Mouse (Mus musculus) brain, embryonic 18.5 days (tissue): ENCODE results near the gene Tnpo2.
"Not testable (repeated sequence)": the region's sequence is repeated elsewhere in the genome, so short reads cannot be mapped to it uniquely, and the experiment has no call there.

Experiments used
- DNase-seq: peaks from one replicate; pipeline ENCODE4 v3.0.0-alpha.2; 2012; ENCODE audit warnings: low read depth, low spot score

Gene Tnpo2

DNA sequence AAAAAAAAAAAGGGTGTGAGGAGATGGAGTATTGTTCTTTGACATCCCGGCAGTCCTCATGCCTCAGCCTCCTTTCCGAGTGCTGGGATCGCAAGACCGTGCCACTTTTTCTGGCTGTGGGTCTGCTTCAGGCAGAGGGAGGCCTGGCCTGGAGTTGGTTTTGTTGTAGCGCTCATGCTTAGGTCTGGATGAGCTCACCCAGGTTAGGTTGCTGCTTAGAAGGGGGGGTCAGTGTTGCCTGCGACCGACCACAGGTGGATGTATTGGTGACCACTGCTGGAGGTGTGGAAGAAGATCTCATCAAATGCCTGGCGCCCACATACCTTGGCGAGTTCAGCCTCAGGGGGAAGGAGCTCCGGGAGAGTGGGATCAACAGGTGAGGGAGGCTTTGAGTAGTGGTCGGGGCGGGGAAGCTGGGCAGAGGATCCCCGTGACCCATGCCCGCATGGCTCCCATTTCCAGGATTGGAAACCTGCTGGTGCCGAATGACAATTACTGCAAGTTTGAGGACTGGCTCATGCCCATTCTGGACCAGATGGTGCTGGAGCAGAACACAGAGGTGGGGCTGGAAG, 36.4 kb downstream of the Tnpo2 start:
- DNase-seq: no peak

DNA sequence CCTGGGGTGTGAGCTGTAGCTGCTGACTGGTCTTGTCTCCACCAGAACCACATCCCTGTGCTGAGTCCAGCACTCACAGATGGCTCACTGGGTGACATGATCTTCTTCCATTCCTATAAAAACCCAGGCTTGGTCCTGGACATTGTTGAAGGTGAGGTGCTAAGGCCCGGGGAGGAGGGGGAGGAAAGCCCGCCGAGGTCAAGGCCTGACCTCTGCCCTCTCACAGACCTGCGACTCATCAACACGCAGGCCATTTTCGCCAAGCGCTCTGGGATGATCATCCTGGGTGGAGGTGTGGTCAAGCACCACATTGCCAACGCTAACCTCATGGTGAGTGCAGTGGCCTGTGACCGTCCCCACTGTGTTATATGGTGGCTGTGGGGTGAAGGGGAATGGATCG, 37.5 kb downstream of the Tnpo2 start:
- DNase-seq: no peak

DNA sequence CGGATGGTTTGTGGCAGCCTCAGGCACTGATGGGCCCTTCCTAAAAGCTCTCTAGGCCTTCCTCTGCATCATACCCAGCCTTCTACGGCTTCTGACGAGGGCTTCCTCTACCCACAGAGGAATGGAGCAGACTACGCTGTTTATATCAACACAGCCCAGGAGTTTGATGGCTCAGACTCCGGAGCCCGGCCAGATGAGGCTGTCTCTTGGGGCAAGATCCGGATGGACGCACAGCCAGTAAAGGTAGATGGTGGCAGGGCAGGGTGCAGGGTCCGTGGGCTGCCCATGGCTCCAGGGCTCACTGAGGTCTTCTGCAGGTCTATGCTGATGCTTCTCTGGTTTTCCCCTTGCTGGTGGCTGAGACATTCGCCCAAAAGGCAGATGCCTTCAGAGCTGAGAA, 37.9 kb downstream of the Tnpo2 start:
- no peak for DNase-seq

DNA sequence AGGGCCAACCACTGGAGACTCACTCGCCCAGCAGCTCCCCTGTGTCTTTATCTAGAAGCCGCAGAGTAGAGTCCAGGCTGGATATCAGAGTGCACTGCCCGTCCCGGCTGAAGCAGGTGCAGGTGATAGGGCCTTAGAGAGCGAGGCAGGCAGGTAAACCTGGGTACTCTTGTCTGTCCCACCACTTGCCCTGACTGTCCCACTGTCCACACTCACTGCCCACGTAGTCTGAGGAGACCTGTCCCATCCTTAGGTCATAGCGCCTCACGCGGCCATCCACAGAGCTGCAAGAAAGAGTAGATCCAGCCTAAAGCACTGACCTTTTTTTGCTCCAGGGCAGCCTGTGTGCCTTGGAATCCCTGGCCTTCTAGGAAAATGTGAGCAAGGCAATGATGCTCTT, 39.3 kb downstream of the Tnpo2 start:
- DNase-seq: no peak

DNA sequence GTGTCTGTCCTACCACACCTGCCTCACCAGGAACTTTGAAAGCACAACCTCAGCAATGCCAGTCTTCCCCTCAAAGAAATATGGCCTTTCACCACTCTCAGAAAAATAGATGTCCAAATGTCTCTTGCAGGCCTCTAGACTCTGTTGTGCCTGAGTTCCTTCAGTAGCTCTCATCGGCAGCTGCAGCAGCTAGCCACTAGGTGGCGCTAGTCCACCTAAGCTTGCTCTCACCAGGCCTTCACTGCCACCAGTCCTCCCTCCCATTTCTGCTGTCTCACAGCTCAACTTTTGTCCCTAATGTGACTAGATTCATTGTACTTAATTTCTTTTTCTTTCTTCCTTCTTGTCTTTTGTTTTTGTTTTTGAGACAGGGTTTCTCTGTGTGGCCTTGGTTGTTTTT, 40.3 kb downstream of the Tnpo2 start:
- DNase-seq: peak; percentile 50

DNA sequence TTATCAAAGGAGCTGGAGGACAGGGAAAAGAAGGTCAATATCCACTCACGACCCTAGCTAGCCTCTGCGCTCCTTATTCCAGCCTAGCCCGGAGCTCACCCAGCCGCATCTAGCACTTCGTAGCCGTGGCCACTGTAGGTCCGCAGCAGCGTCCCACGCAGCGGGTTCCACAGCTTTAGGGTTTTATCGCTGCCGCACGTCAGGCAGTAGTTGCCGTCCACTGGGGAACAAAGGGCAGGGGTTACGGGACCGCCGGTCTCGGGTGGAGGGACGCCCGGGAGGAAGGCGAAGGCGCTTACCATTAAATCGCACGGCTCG, 43.5 kb downstream of the Tnpo2 start:
- DNase-seq: no peak

DNA sequence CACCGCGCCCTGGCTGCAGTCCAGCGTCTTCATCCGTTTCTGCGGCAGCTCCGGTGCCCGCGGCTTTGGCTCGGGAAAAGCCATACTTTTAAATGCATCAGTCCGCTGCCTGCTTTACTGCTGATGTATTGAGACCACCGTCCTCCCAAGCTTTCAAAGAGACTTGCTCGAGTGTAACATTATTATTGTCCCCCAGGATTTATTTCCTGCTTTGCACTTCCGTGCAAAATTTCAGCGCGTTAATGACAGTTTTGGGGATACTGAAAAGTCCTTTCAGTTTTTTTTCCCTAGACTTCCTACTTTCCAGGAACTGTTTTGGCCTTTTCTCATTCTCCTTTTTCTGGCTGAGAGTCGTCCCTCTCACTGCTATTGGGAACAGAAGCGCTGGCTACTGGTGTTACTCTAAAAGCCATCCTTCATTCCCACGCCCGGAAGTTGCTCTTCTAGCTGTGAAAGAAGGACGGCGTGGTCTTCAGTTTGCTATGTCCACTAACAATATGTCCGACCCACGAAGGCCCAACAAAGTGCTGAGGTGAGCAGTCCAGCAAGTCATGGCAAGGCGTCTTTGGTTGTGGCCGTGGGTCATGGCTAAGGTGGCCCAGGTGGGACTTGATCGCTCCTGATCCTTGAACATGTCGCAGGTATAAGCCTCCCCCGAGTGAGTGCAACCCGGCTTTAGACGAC, 44.0 kb downstream of the Tnpo2 start, which contains the start of gene Wdr83os:
Gene Wdr83os (plus strand): TSS at position 209 of the 684 bp plus-strand sequence.
- peak; percentile 60 for DNase-seq

DNA sequence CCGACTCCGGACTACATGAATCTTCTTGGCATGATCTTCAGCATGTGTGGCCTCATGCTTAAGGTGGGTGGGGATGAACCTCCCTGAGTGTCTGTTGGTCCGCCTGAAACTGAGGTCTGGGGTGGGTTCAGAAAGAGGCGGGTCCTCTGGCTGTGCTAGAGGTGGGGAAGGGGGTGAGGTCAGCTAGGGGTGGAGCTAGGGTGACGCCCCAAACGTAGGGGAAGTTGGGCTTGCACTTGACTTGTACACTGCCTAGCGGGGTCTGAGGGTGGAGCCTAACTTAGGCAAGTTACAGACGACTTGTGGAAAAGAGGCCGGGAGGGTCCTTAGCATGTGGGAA, 44.5 kb downstream of the Tnpo2 start, which contains the start of gene Wdr83:
Gene Wdr83 (minus strand): TSS at position 91 of the 340 bp plus-strand sequence.
- DNase-seq: no peak

DNA sequence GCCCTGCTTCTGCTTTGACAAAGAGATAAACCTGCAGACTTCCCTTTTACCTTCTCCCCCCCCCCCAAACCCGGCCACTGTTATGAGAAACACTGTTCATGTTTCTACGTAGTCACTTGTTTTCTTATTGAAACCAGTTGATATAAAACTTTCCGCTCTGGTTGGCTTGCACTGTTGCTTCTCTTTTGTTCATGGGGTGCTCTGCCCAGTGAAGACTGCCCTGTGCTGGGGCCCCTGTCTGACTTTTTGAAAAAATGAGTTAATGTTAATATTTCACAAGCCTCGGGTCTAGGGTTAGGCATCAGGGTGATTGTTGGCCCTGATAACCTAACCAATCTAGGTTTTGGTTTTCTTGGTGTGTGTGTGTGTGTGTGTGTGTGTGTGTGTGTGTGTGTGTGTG, 45.5 kb downstream of the Tnpo2 start:
- not testable (repeated sequence) for DNase-seq

DNA sequence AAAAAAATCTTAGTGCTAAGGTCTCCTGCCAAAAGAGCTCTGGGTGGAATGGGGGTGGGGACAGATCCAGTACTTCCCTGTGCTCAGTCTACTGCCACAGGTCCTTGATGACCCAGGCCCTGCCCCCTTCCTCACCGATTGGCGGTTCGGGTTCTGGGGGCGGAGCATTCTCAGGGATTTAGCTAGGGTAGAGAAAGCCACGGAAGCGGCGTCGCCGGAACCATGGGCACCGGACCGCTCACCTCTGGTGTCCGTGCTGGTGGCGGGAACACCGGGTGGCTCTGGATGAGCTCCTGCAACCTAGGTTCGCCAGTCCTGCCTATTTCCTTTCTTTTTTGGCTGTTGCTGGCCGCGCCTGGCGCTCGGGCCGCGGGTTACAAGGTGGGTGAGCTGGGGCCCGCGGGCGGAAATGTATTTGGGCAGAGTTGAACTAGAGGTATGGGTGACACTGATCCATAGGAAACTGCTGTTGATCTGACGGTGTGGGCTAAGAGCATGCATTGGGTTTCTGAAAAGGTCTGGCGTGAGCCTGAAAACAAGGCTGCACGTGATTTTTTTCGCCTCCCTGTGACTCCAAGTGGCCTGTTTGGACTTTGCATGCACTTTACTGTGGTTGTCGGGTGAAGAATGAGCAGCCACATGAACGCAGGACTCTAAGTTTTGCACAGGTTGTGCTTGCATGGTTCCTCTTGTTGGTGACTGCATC, 46.5 kb downstream of the Tnpo2 start, which contains the start of gene Man2b1:
Gene Man2b1 (plus strand): TSS at position 163 of the 706 bp plus-strand sequence.
- DNase-seq: peak; percentile 60

DNA sequence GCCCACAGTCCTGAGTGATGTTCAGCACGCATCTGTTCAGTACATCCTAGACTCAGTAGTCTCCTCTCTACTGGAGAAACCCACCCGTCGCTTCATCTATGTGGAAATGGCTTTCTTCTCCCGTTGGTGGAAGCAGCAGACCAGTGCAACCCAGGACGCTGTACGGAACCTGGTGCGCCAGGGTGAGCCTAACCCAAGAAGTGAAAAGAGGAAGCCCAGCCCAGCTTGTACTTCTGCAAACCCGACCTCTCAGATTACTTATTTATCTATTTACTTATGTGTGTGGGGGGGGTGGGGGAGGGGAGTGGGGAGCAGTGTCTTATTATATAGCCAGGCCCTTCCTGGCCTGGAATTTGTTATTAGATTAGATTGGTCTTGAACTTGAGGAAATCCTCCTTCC, 47.9 kb downstream of the Tnpo2 start:
- DNase-seq: no peak

DNA sequence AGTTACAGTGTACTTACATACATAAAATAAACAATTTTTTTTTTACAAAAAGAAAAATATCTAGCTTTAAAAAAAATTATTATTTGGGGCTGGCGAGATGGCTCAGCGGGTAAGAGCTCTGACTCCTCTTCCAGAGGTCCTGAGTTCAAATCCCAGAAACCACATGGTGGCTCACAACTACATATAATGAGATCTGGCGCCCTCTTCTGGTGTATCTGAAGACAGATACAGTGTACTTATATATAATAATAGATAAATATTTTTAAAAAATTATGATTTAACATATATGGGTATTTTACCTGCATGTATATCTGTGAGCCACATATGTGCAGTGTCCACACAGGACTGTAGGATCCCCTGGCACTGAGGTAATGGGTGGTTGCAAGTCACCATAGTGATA, 49.5 kb downstream of the Tnpo2 start:
- no peak for DNase-seq

DNA sequence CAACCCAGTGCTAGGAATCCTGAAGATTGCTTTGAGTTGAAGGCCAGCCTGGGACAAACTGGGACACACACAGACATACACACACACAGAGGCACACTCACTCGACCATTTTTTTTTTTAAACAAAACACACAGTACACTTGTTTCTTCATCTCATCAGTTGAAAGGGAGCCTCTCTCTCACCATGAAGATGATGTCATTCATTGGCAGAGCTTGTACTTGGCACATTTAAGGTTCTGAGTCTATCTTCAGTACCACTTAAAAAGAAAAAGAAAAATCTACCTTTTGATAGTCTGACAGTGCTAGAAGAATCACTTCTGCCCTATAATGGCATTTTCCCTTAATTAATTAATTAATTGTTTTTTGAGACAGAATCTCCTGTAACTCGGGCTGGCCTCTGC, 52.1 kb downstream of the Tnpo2 start:
- DNase-seq: no peak

DNA sequence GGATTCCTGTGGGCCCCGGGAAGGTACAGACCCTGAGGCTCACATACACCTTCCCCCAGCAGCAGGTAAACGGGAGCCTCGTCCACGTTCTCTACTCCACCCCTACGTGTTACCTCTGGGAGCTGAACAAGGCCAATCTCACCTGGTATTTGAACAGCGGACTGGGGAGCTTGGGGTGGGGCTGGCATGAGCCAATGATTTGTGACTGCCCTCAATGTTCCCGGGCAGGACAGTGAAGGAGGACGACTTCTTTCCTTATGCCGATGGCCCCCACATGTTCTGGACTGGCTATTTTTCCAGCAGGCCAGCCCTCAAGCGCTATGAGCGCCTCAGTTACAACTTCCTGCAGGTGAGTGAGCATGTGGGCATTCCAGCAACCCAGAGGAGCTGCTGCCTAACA, 54.1 kb downstream of the Tnpo2 start:
- DNase-seq: no peak

DNA sequence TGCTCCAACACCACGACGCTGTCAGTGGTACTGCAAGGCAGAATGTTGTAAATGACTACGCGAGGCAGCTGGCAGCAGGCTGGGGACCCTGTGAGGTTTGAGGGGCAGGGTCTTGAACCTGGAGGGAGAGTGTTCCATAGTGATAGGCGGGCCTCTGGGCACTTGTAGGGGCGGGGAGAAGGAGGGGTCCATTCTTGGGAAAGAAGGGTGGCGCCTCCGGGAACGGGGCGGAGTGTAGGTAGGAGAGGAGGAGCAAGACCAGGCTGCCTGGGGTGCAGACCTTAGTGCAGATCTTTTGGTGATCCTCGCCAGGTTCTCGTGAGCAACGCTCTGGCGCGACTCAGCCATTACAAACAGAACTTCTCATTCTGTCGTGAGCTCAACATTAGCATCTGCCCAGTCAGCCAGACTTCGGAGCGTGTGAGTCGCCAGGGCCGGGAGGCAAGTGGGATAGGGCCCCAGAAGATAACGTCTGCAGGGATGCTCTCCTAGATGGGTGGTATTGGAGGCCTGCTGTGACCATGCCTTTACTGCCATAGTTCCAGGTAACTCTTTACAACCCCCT, 54.9 kb downstream of the Tnpo2 start:
- no peak for DNase-seq

DNA sequence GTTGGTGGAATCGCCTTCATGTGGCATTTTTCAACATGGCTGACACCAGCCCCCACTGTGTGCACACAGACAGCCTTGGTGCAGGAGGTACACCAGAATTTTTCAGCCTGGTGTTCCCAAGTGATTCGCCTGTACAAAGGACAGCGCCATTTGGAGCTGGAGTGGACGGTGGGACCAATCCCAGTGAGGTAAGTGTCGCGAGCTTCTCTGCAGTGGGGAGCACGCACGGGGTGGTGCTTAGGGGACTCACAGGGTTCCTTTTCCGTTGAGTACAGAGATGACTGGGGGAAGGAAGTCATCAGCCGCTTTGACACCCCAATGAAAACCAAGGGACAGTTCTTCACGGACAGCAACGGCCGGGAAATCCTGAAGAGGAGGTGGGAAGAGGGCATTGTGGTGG, 58.3 kb downstream of the Tnpo2 start:
- no peak for DNase-seq

DNA sequence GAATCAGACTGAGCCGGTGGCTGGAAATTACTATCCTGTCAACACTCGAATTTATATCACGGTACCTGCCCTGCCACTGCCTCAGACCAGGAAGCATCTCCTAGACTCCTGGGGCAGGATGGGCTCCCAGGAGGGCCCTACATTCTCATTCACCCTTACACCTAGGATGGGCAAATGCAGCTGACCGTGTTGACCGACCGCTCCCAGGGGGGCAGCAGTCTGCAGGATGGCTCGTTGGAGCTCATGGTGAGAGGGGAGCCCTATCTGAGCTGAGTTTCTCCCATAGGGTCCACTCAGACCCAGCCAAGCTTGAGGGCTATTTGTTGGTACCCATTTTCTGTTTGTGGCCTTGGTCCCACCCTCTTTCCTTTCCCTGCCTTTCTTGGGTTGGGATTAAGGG, 58.9 kb downstream of the Tnpo2 start:
- DNase-seq: no peak

DNA sequence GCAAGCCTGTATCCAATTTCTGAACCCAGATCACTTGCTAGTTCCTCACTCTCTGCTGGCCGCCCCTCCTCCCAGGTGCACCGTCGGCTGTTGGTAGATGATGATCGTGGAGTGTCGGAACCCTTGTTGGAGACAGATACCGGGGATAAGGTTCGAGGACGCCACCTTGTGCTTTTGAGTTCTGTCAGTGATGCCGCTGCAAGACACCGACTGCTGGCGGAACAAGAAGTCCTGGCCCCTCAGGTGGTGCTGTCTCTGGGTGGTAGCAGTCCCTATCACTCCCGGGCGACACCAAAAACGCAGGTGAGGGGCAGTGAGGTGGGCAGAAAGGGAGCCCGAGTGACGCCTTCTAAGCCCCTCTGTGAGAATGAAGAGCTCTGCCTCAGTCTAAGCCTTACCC, 59.5 kb downstream of the Tnpo2 start:
- no peak for DNase-seq

DNA sequence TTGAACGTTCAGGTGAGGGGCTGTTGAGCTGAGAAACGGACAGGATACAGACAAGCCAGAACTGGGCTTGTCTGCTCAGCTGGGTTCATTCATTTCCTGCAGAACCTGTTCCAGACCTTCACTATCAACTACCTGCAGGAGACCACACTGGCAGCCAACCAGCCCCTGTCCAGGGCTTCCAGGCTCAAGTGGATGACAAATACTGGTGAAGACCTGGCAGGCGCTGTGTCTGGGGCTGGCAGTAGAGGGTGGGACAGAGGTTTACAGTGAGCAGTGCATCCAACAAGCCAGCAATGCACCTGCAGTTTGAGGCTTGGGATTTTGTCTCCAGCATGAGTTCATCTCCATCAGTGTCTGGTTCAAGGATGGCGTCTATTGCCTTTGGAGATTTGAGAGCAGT, 60.1 kb downstream of the Tnpo2 start:
- no peak for DNase-seq

DNA sequence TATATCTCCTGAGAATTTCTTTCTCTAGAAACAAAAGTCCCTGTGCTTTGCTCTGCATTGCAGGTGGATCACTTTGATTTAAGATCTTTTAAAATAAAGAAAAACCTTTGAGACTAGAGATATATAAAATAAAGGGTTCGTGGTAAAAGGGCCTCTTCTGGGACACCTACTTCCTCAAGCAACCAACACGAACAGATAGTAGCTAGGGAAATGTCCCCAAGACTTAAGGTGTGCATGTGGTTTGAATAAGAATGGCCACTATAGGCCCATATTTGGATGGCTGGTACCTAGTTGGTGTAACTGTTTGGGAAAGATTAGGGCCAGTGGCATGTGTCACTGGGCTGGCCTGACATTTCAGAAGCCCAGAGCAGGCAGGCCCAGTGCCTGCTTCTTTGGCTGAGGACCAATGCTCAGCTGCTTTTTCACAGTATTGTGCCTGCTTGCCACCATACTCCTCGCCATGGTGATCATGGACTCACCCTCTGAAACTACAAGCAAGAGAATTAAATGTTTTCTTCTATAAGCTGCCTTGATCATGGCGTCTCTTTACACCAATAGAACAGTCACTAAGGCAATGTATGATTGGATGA, 63.5 kb downstream of the Tnpo2 start:
- no peak for DNase-seq
